Mouse (Mus musculus) intestine, embryonic 15.5 days (tissue): ENCODE data around the gene Eps8. TPM values are rescaled to one million over a fixed set of nuclear protein-coding genes. Genes with fewer than 3 reads are reported as not detected.

Source experiments
- ATAC-seq: fragments of 200-750 bp; cut with Nextera tagmentation; 2 replicates; pipeline ENCODE4 v1.8.0; 2017; ENCODE audit warnings: moderate TSS enrichment, moderate library complexity
- H3K27ac ChIP-seq: fragments of 300-500 bp; sonication (generic); 2 replicates; pipeline ENCODE4 v1.5.1; 2015; ENCODE audit warnings: mild to moderate bottlenecking, inconsistent platforms
- H3K27me3 ChIP-seq: fragments of 300-500 bp; sonication (generic); replicated peaks from 2 replicates; pipeline ENCODE4 v1.6.1; 2015; ENCODE audit warnings: inconsistent platforms
- H3K36me3 ChIP-seq: fragments of 300-500 bp; sonication (generic); 2 replicates; pipeline ENCODE4 v1.6.1; 2015; ENCODE audit warnings: inconsistent platforms
- H3K4me1 ChIP-seq: fragments of 300-500 bp; sonication (generic); replicated peaks from 2 replicates; pipeline ENCODE4 v1.6.1; 2015; ENCODE audit warnings: inconsistent platforms
- H3K4me2 ChIP-seq: fragments of 300-500 bp; sonication (generic); replicated peaks from 2 replicates; pipeline ENCODE4 v1.6.1; 2015; ENCODE audit warnings: mild to moderate bottlenecking, inconsistent platforms
- H3K4me3 ChIP-seq: fragments of 300-500 bp; sonication (generic); replicated peaks from 2 replicates; pipeline ENCODE4 v1.5.1; 2015; ENCODE audit warnings: inconsistent platforms
- H3K9ac ChIP-seq: fragments of 300-500 bp; sonication (generic); 2 replicates; pipeline ENCODE4 v1.6.1; 2015; ENCODE audit warnings: inconsistent platforms
- H3K9me3 ChIP-seq: fragments of 300-500 bp; sonication (generic); 2 replicates; pipeline ENCODE4 v1.6.1; 2016; ENCODE audit warnings: inconsistent platforms
- WGBS: fragments of 180-500 bp; shearing (Covaris S2); methylation state at CpG from one replicate; pipeline ENCODE4 v1.1.7; 2015; 5-methylcytosine and 5-hydroxymethylcytosine counted together
- polyA plus RNA-seq: library from polyadenylated mRNA; unstranded; fragments of >200 nt; fragmentation: Nextera tagmentation; extraction: Ambion mirVana; gene quantifications from 2 replicates; pipeline ENCODE4 v1.2.1, GENCODE M21; 2015

The Eps8 gene
- polyA plus RNA-seq, 1 experiment from 2014 or later, result 85.2 TPM

DNA sequence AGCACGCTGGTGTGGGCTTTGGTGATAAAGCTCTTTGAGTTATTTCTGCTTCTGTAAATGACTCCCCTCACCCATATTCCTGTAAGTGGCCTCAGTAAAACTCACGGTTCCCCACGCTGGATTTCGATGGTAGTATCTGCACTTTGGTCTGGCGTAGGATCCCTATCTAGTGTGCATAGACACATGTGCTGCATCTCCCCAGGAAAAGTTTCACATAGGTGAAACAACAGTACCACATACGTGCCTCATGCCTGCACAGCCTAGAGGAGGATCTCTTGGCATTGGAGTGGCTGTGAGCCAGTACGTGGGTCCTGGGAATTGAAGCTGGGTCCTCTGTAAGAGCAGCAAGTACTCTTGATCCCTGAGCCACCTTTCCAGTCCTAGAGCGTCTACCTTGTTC, 121.9 kb downstream of the Eps8 start:
- 91% methylated on average over 8 of the region's 8 CpGs for WGBS
- Histone ChIP-seq H3K36me3 (peaks cover 6% of the 10 kb centered on the region; the same call in 1 of the 2 replicates), H3K9ac (no peak overlapping the region), H3K4me2 (no peak overlapping the region), H3K4me1 (no peaks in the 10 kb centered on the region), H3K27me3 (no peaks in the 10 kb centered on the region), H3K27ac (no peak overlapping the region), H3K9me3 (no peaks in the 10 kb centered on the region), H3K4me3 (no peak overlapping the region)
- no peak for ATAC-seq

DNA sequence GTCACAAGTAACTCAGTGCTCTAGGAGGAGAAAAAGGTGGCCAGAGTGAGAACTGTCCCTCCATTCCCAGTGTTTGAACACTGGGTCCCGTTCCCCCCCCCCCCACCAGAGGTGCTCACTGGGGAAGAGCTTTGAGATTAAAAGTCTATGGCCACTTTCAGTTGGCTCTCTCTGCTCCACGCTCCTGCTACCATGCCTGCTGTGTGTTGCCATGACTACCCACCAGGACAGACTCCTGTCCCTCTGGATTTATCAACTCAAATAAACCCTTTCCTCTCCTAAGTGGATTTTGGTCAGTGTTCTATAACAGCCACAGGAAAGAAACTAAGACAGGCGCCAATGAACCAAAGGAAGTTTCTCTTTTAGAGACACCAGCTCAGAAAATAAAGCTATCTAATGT, 128.9 kb downstream of the Eps8 start:
- Histone ChIP-seq H3K36me3 (0 out of 2 replicates have a peak, but pooled peaks cover 2% of the 10 kb centered on the region), H3K9ac (no peak overlapping the region), H3K4me3 (no peak overlapping the region), H3K27me3 (no peaks in the 10 kb centered on the region), H3K4me1 (no peaks in the 10 kb centered on the region), H3K9me3 (no peaks in the 10 kb centered on the region), H3K27ac (no peak overlapping the region), H3K4me2 (no peak overlapping the region)
- ATAC-seq, result no peak
- 38% methylated on average over 3 of the region's 3 CpGs for WGBS

- ATAC-seq, result no peak
- H3K27ac ChIP-seq, result no peak overlapping the region
- no peak overlapping the region for H3K9ac ChIP-seq
- no peaks in the 10 kb centered on the region for H3K9me3 ChIP-seq
- no peaks in the 10 kb centered on the region for H3K27me3 ChIP-seq
- 69% methylated on average over 8 of the region's 8 CpGs for WGBS
- no peaks in the 10 kb centered on the region for H3K4me1 ChIP-seq
- no peak overlapping the region for H3K4me2 ChIP-seq
- H3K36me3 ChIP-seq, result 0 out of 2 replicates have a peak, but pooled peaks cover 2% of the 10 kb centered on the region
- no peak overlapping the region for H3K4me3 ChIP-seq
Measured at GRCm38 (mm10) chr6:137520343-137520704, 134.4 kb downstream of the Eps8 start.

DNA sequence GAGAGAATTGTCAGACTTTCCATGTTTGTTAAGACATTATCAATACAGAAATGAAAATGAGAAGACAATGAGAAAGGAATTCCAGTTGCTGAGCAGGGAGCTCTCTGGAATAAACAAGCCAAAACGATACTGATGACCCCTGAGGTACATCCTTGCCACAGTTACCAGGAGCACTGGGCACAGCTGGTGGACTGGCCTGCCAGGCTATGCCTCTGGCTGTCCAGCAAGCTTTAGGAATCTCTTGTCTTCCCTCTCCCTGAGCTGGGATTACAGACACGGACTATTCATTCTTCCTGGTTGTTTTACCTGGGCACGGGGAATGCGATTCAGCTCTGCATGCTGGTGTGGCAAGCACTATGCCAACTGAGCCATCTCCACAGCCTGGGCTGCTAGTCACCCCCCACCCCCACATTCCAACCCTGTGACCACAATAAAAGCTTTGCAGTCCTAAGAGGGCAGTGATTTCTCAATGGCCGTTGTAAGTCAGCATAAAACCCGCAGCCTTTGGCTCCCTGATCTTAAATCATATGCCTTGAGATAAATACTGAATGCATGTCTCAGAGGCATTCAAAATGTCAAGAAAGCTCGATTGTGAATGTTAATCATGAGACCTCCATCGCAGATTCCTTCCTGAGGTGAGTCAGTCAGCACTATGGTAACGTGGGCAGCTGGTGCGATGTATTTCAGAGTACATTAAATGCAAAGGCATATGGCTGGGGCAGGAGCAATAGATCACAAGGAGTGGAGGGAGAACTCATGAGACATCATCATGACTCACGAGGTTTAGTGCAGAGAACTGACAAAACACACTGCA, 134.9 kb downstream of the Eps8 start:
- H3K27ac ChIP-seq, result no peak overlapping the region
- no peak overlapping the region for H3K4me3 ChIP-seq
- 58% methylated on average over 11 of the region's 11 CpGs for WGBS
- ATAC-seq, result 0 out of 2 replicates have a peak, but pooled peaks have one; percentile 51
- no peaks in the 10 kb centered on the region for H3K9me3 ChIP-seq
- H3K4me1 ChIP-seq, result no peaks in the 10 kb centered on the region
- H3K36me3 ChIP-seq, result 0 out of 2 replicates have a peak, but pooled peaks cover 2% of the 10 kb centered on the region
- no peaks in the 10 kb centered on the region for H3K27me3 ChIP-seq
- H3K9ac ChIP-seq, result no peak overlapping the region
- no peak overlapping the region for H3K4me2 ChIP-seq

DNA sequence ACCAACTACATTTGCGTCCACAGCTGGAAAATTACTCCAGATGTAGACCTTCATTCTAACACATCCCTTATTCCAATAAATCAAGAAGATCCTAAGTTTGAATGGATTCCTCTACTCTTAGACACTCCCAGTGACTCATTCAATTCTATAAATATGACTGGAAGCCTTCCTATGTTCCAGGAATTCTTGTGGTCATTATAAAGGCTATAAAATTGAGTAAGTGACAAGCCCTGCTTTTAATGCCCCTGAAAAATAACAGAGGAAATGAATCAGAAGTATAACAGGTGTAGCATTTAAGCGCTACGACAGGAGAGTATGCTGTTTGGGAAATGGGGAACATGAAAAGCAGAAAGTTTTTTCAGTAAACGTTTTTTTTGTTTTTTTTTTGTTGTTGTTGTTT, 139.8 kb downstream of the Eps8 start:
- no peaks in the 10 kb centered on the region for H3K4me1 ChIP-seq
- 70% methylated on average over 4 of the region's 4 CpGs for WGBS
- no peak overlapping the region for H3K4me3 ChIP-seq
- no peaks in the 10 kb centered on the region for H3K27me3 ChIP-seq
- H3K9ac ChIP-seq, result no peak overlapping the region
- H3K36me3 ChIP-seq, result no peaks in the 10 kb centered on the region
- no peaks in the 10 kb centered on the region for H3K9me3 ChIP-seq
- no peak overlapping the region for H3K4me2 ChIP-seq
- no peak overlapping the region for H3K27ac ChIP-seq
- no peak for ATAC-seq

GRCm38 (mm10) chr6:137512753-137513152, 141.9 kb downstream of the Eps8 start:
- no peaks in the 10 kb centered on the region for H3K9me3 ChIP-seq
- no peak for ATAC-seq
- peaks cover 3% of the 10 kb centered on the region; the same call in 1 of the 2 replicates for H3K36me3 ChIP-seq
- H3K9ac ChIP-seq, result no peak overlapping the region
- no peaks in the 10 kb centered on the region for H3K4me1 ChIP-seq
- no peak overlapping the region for H3K4me2 ChIP-seq
- 75% methylated on average over 5 of the region's 5 CpGs for WGBS
- no peak overlapping the region for H3K4me3 ChIP-seq
- no peak overlapping the region for H3K27ac ChIP-seq
- H3K27me3 ChIP-seq, result no peaks in the 10 kb centered on the region

- H3K9ac ChIP-seq, result no peak overlapping the region
- no peaks in the 10 kb centered on the region for H3K9me3 ChIP-seq
- H3K27me3 ChIP-seq, result no peaks in the 10 kb centered on the region
- peaks cover 8% of the 10 kb centered on the region; the same call in 1 of the 2 replicates for H3K36me3 ChIP-seq
- ATAC-seq, result no peak
- H3K27ac ChIP-seq, result no peak overlapping the region
- WGBS, result 81% methylated on average over 14 of the region's 14 CpGs
- no peak overlapping the region for H3K4me3 ChIP-seq
- no peak overlapping the region for H3K4me2 ChIP-seq
- no peaks in the 10 kb centered on the region for H3K4me1 ChIP-seq
Measured at GRCm38 (mm10) chr6:137509341-137510045, 145.2 kb downstream of the Eps8 start.

DNA sequence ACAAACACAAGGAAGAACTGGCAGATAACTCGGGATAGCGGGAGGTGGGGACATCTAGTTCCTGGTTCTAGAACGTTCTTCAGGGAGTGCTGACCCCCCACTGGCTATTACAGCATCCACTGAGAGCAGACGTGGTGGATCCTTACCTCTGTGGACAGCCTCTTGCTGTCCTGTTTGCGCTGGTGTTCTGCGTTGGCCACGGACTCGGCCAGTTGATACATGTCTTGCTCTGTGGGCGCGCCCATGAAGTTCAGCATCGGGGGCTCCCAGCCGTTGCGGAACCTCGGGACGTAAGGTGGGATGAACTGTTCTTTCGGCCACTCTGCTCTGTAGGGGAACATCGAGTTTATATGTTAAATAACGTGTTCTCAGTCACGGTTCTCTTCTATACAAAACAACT, 145.7 kb downstream of the Eps8 start:
- Histone ChIP-seq H3K36me3 (peaks cover 8% of the 10 kb centered on the region; the same call in 1 of the 2 replicates), H3K4me3 (no peak overlapping the region), H3K27me3 (no peaks in the 10 kb centered on the region), H3K9me3 (no peaks in the 10 kb centered on the region), H3K27ac (no peak overlapping the region), H3K9ac (no peak overlapping the region), H3K4me1 (no peaks in the 10 kb centered on the region), H3K4me2 (no peak overlapping the region)
- no peak for ATAC-seq
- WGBS, result 96% methylated on average over 19 of the region's 19 CpGs

GRCm38 (mm10) chr6:137506563-137506962, 148.1 kb downstream of the Eps8 start:
- H3K36me3 ChIP-seq, result peaks cover 8% of the 10 kb centered on the region; the same call in 1 of the 2 replicates
- H3K27ac ChIP-seq, result no peak overlapping the region
- ATAC-seq, result no peak
- H3K4me2 ChIP-seq, result no peak overlapping the region
- H3K9ac ChIP-seq, result no peak overlapping the region
- whole genome bisulfite sequencing, result 85% methylated on average over 7 of the region's 7 CpGs
- no peaks in the 10 kb centered on the region for H3K9me3 ChIP-seq
- no peaks in the 10 kb centered on the region for H3K4me1 ChIP-seq
- no peaks in the 10 kb centered on the region for H3K27me3 ChIP-seq
- H3K4me3 ChIP-seq, result no peak overlapping the region

GRCm38 (mm10) chr6:137505555-137506227, 149.0 kb downstream of the Eps8 start:
- no peak overlapping the region for H3K27ac ChIP-seq
- ATAC-seq, result peak; percentile 58

DNA sequence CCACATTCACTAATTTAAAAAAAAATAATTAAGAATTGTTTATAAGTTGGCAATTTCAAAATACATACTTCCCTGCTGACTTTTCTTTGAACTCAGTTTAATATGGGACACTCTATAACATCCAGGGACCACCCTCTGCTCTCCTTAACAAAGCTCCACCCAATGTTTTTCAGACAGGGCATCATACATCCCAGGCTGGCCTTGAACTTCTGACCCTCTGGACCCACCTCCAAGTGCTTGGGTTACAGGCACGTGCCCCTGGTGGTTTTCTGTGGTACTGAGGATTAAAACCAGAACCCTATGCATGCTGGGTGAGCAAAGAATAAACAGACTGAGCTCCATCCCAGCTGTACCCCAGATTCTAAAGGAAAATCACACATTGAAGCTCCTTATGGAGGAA, 150.6 kb downstream of the Eps8 start:
- no peak overlapping the region for H3K4me2 ChIP-seq

More at GRCm38 (mm10) chr6:137505555-137506227, 149.0 kb downstream of the Eps8 start:
- 56% methylated on average over 3 of the region's 3 CpGs for WGBS
- no peaks in the 10 kb centered on the region for H3K9me3 ChIP-seq
- no peak overlapping the region for H3K4me3 ChIP-seq
- H3K4me2 ChIP-seq, result no peak overlapping the region
- no peaks in the 10 kb centered on the region for H3K27me3 ChIP-seq
- H3K9ac ChIP-seq, result no peak overlapping the region
- no peaks in the 10 kb centered on the region for H3K4me1 ChIP-seq
- peaks cover 8% of the 10 kb centered on the region; the same call in 1 of the 2 replicates for H3K36me3 ChIP-seq

DNA sequence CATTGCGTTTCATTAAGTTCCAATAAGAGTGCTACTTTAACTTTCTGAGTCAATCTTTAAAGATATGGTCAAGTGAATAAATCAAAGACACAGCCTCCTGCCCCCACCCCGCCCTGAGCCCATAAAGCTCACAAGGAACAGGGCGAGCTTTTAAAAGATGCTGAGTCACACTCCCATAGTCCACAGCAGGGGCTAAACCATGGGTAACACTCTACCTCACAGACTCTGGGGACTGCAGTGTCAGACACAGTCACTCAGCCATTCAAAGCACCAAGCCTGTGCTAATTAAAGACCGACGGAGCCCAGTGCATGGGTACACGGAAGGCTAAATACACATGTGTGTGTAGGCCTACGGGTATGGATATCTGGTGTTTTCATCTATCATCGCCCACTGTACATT, 151.2 kb downstream of the Eps8 start:
- H3K4me1 ChIP-seq, result no peaks in the 10 kb centered on the region
- no peak overlapping the region for H3K4me2 ChIP-seq
- no peaks in the 10 kb centered on the region for H3K27me3 ChIP-seq
- H3K36me3 ChIP-seq, result peaks cover 9% of the 10 kb centered on the region; the same call in 1 of the 2 replicates
- no peak overlapping the region for H3K9ac ChIP-seq
- no peak overlapping the region for H3K27ac ChIP-seq
- ATAC-seq, result peak; percentile 44; the same call in 1 of the 2 replicates
- 86% methylated on average over 8 of the region's 8 CpGs for WGBS
- no peaks in the 10 kb centered on the region for H3K9me3 ChIP-seq
- H3K4me3 ChIP-seq, result no peak overlapping the region

More for the DNA sequence above, 150.6 kb downstream of the Eps8 start:
- Histone ChIP-seq H3K4me3 (no peak overlapping the region), H3K36me3 (peaks cover 8% of the 10 kb centered on the region; the same call in 1 of the 2 replicates), H3K9me3 (no peaks in the 10 kb centered on the region), H3K27ac (no peak overlapping the region), H3K4me1 (no peaks in the 10 kb centered on the region), H3K27me3 (no peaks in the 10 kb centered on the region), H3K9ac (no peak overlapping the region)
- 51% methylated on average over 1 of the region's 1 CpGs for WGBS
- ATAC-seq, result no peak
